Mouse (Mus musculus): ENCODE results near the gene Il6ra. TPM values are rescaled to one million over a fixed set of nuclear protein-coding genes. Genes with fewer than 3 reads are reported as not detected.
A peak's percentile ranks its signal among the peaks of the same experiment; 100 is the strongest.

The Il6ra gene
- total RNA-seq, 2 experiments from 2014 or later: 6.5 to 7.2 TPM

DNA sequence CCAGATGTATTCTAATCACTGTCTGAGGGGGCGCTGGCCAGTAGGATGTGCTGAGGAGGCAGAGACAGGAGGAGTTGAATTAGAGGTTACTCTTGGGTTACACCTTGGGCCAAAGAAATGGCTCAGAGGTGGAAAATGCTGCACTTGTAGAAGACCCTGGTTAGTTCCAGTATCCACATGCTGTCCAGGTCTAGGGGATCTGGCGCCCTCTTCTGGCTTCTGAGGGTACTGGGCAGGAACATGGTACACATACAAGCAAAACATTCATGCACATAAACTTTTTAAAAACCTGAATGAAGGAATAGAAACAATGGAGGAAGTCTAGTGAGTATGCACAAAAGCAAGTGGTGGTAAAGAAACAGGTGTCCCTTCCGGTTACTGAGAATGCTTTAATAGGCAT, 55.6 kb downstream of the Il6ra start:
- no peak for DNase-seq (ENCODE audit: low spot score in 2 of 2)

DNA sequence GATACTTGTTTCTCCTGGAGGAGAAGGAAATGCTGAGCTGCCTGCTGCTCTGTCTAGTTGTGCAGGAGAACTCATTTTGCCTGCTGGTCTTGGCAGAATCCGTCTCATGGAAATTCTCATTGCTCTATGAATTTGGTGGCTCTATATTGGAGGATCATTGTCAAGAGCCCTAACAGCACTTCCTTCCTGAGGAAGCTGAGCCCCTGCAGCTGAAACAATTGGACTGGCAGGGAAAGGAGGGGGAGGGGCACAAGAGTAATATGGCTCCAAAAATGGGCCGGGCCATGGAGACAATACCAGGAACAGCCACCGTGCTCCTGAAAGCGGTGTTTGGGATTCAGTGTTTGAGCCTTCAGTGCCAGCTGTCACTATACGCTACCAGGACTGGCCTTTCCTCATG, 59.2 kb downstream of the Il6ra start:
- no peak for DNase-seq (ENCODE audit: low spot score in 2 of 2)

GRCm38 (mm10) chr3:89848083-89848482, 64.9 kb downstream of the Il6ra start:
- DNase-seq (ENCODE audit: low spot score in 2 of 2): no peak

- DNase-seq (ENCODE audit: low spot score in 2 of 2): no peak
Measured at GRCm38 (mm10) chr3:89847596-89847995, 65.4 kb downstream of the Il6ra start.

- no peak for DNase-seq (ENCODE audit: low spot score in 2 of 2)
Measured at GRCm38 (mm10) chr3:89847126-89847525, 65.9 kb downstream of the Il6ra start.

DNA sequence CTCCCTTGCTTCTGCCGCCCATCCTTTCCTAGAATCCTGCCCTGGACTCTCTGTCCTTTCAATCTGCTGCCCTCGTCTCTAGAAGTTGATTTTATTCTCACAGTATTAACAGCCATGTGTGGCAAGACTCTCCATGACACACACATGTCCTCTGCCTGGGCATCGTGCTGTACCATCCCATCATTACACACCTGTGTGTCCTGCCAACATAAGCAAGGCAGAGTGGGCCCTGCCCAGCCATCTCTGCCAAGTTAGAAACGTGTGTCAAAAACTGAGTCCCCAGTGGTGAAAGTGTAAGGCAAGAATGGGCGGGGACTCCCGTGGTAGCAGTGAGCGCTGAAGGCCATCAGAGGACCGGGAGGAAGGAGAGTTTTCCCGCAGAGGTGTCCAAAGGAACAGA, 67.2 kb downstream of the Il6ra start:
- DNase-seq (ENCODE audit: low spot score in 2 of 2): no peak

DNA sequence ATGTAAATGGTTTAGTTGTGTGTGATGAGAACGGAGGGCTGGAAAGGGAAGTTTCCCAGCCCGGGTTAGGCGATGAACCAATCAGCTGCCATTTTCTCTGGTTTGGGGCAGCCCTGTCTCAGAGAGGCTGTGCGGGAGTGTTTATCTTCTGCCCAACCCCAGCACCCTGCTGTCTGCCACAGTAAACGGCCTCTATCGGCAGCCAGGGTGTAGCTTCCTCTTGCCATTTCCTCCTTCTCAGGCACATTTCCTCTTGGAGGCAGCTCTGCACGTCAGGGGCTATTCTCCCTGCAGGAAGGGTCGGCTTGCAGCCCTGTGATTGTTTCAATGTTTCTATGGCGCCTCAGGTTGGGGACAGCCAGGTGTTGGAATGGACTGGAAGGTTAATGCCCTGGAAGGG, 69.8 kb downstream of the Il6ra start:
- DNase-seq (ENCODE audit: low spot score in 2 of 2): no peak

GRCm38 (mm10) chr3:89842258-89842657, 70.7 kb downstream of the Il6ra start:
- no peak for DNase-seq (ENCODE audit: low spot score in 2 of 2)

- no peak for DNase-seq (ENCODE audit: low spot score in 2 of 2)
Measured at GRCm38 (mm10) chr3:89835362-89835761, 77.6 kb downstream of the Il6ra start.

DNA sequence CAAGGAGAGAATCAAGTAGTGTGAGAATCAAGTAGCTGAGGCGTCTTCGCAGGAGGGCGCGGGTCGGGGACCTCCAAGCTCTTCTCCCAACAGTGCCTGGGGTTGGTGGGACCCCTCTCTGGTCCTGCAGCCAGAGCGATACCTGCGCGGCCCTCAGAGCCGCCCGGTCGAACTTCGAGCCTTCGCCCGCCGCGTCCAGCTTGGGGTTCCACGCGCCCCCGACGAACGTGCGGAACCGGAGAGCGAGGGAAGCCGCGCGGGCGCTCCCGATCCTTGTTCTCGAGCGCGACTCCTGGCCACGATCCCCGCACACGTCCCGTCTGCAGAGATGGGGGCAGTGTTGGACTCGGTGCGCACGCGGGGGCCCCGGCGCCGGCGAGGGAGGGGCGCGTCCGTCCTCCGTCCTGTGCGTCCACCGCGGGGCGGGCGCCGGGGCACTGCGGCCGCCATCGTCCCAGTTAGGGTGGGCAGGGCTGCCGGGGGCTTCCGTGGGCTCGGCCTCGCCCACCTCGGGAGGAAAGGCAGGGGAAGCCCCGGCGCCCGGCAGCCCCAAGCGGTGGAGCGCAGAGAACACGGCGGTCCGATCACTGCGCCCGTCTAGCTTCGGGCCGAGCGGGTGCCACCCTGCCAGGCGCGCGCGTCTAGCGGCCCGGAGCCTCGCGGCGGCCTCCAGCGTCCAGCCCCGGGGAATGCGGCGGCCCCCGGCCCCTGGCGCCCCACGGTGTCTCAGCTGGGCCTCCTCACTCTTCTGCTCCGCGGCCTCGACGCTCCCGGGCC, 82.0 kb downstream of the Il6ra start, which contains the start of gene She:
TSS of gene She (plus strand) at position 556 of the 777 bp plus-strand sequence.
- no peak for DNase-seq (ENCODE audit: low spot score in 2 of 2)

GRCm38 (mm10) chr3:89826295-89826694, 86.7 kb downstream of the Il6ra start:
- DNase-seq (ENCODE audit: low spot score in 2 of 2): no peak

DNA sequence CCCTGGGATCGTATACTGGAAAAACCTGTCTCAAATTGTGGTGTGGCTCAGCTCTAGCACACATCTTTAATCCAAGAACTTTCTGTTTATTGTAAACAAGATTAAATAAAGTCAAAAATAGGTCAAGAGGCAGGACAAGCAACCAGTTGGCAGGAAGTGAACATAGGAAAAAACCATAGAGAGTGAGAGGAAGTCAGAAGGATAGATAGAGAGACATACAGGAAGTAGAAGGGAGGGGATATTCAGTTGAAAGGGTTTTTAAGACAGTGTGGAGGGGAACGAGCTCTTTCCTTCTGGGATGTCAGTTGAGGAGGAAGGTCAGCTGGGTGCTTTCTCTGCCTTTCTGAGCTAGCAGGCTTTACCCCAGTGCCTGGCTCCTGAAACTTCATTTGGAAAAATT, 89.4 kb downstream of the Il6ra start:
- DNase-seq (ENCODE audit: low spot score in 2 of 2): no peak

DNA sequence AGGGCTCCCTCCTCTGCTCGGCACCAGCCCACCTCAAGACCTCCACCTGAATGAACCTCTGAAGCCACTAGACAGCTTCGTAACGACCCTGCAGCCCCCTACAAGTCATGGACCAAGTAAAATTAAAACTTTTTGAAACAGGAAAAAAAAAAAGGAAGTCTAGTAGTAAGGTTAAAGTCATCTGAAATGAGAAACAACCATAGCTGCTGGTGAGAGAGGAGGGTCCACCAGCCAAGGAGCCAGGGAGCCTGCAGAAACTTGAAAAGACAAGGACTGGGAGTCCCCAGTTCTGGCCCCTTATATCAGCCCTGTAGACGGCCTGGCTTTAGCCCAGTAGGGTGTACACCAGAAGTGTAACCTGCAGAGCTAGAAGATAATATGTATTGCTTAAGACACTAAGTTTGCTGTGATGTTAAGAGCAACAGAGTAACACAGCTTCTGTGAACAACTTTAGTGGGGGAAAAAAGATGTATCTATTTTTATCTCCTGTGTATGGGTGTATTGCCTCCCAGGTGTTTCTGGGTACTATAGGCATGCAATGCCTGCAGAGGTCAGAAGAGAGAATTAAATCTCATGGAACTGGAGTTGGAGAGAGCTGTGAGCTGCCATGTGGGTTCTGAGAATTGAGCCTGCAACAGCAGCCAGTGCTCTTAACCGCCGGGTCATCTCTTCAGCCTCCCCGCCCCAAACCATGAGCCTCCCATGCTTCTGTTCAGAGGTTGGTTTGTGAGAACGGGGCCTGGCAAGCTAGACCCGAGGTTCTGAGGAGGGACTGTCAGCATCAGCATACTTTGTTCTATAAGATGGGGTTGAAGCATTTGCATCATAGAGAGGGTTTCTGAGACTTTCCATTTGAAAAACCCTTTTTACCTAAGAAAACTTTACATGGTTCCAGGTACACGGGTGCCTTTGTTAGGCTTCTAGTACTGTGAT, 91.2 kb downstream of the Il6ra start:
- no peak for DNase-seq (ENCODE audit: low spot score in 2 of 2)

DNA sequence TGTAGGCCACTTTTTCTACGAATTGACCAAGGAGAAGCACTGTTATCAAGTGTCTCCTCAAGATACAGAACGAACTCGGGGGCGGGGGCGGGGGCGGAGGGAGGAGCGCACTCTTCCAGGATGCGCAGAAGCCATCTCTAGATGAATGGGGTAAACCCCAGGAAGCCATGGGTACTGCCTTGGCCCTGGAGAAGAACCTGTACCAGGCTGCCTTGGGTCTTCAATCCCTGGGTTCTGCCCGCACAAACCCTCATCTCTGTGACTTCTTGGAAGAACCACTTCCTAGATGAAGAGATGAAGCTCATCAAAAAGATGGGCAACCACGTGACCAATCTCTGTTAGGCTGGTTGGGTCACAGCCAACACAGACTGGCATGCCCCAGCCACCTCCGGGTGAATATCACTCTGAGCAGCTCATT, 91.9 kb downstream of the Il6ra start:
- DNase-seq (ENCODE audit: low spot score in 2 of 2): no peak

- DNase-seq (ENCODE audit: low spot score in 2 of 2): no peak
Measured at GRCm38 (mm10) chr3:89820311-89821095, 92.5 kb downstream of the Il6ra start.

DNA sequence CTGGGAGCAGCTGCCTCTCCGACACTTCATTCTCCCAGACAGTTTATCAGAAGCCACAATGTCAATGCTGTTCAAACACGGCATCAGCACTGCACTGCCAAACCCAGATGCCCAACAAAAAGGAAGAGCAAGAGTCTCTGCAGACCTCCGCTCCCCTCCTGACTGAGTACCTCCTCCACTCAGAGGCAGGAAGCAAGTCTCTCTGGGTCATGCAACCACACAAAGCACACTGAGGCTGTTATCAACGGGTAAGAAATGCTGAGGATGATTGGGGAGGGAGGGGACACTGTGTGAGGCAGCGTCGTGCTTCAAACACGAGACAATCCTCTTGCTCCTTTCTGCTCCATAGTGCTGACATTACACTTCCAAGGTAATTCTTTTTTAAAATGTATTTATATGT, 93.1 kb downstream of the Il6ra start:
- DNase-seq (ENCODE audit: low spot score in 2 of 2): no peak

GRCm38 (mm10) chr3:89818605-89819004, 94.4 kb downstream of the Il6ra start:
- DNase-seq (ENCODE audit: low spot score in 2 of 2): no peak

DNA sequence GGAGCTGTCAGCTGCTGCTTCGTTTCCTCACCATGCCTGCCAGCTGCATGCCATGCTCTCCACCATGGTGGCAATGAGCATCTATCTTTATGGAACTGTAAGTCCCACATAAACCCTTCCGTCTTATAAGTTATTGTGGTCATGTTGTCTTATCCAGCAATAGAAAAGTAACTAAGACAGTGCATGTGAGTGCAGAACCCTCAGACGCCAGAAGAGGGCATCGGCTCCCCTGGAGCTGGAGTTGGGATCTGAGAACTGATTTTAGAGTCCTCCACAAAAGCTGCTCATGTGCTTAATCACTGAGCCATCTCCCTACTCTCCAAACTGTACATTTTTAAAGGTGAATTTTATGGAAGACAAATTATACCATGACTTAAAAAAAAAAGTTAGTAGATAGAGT, 95.9 kb downstream of the Il6ra start:
- peak in 1 of 2 experiments; percentile 18 for DNase-seq (ENCODE audit: low spot score in 2 of 2)

Data from layer of hippocampus, adult 18-20 months (tissue).